Mouse (Mus musculus) lung, postnatal 4 days (tissue): Measurements from ENCODE around the gene Fgfr2.
A peak's percentile ranks its signal among the peaks of the same experiment; 100 is the strongest.

Experiments
- DNase-seq, 2 experiments: peaks; one replicate each; pipeline ENCODE4 v3.0.0; 2021

The Fgfr2 gene

DNA sequence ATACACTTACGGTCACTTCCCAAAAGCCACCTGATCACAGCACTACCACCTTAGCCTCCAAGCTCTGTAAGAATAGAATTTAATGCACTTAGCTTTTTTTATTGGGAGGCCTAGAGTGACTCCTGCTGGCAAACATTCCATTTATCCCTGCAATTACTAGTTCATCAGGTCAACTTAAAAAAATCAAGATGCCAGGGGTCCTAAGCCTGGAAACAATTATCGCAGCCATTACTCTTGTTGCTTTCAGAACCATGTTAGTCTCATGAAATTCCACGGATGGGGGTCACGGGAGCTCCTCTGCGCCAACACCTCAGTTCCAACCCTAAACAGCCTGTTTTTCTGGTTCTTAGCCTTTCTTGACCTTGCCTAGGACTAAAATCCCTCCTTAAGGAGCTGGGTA, 308.1 kb downstream of the Fgfr2 start:
- no peak for DNase-seq

DNA sequence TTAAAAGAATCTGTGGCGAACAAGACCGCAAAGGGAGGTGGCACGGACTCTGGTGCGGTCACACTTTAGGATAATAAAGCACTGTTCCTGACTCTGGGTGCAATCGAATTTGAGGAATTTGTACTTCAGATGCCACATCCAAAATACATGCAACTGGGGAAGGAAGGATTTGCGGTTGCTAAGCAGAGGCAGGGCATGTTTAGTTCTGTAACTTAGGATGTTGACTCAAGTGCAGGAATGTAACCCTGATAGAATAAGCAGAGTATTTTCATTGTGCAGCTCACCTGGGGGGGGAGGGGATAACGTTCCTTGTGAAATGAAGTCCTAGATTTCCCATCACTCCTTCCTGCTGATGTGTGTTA, 309.1 kb downstream of the Fgfr2 start:
- no peak for DNase-seq

DNA sequence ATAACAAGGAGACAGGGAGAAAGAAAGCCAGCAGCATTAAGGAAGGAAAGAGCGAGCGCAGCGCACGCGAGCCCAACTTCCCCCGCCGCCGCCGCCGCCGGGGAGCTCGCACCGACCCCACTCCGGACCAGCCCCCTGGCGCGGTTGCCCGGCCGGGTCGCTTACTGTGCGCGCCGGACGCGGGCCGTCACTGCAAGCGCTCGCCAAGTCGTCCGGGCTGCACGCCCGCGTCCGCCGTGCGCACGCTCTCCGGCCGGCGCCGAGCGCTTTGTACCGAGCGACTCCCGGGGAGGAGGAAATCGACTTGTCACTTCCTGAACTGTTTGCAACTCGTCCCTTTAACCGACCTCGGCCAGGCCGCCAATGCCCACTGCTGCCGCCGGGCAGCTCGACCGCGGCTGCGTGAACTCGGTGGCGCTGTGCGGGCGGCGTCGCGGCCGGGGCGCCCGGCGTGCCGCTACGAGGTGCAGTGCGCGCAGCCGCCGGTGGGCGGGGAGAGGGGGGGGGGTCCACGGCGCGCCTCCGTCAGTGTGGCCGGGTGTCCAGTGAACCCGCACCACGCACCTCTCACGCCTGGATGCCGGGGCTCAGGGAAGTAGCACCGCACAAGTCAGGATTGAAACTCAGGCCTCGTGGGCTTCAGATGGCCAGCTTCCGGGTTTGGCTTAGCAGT, 309.6 kb downstream of the Fgfr2 start, which contains the start of gene Fam53b:
Gene Fam53b (minus strand): TSS at position 471 of the 673 bp plus-strand sequence.
- peak; percentile 84 to 90 for DNase-seq

DNA sequence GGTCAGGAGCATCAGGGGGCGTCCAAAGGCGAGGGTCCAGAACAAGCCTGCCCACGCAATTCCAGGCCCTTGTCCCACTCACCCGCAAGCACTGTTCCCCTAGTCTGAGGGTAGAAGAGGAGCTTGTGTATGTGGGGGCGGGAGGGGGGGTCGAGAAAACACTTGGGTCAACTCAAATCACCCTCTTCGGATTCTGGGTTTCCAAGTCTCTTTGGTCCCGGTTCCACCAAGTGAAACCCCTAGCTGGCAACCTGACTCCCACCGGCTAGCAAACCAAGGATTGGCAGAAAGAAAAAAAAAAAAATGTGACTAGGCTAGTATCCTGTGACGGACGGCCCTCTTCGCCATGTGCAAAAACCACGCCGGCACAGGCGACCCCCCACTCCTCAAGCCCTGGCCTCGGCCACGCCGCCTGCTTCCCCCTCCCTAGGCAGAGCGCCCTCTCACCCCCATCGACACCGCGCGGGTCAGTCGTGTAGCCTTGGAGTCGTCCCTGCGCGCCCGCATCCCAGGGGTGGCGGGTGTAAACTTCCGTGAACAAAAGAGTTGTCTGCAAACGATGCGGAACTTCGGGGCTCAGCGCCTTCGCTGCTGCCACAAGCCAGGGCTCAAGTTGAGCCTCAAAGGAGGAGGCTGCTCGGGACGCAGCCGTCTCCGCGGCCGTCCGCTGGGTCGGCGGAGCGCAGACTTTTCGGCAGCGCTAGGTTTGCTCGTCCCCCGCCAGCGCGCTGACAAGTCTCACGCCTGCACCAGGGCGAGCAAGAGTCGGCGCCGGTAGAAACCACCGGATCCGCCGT, 310.3 kb downstream of the Fgfr2 start:
- DNase-seq = peak; percentile 72 to 75

DNA sequence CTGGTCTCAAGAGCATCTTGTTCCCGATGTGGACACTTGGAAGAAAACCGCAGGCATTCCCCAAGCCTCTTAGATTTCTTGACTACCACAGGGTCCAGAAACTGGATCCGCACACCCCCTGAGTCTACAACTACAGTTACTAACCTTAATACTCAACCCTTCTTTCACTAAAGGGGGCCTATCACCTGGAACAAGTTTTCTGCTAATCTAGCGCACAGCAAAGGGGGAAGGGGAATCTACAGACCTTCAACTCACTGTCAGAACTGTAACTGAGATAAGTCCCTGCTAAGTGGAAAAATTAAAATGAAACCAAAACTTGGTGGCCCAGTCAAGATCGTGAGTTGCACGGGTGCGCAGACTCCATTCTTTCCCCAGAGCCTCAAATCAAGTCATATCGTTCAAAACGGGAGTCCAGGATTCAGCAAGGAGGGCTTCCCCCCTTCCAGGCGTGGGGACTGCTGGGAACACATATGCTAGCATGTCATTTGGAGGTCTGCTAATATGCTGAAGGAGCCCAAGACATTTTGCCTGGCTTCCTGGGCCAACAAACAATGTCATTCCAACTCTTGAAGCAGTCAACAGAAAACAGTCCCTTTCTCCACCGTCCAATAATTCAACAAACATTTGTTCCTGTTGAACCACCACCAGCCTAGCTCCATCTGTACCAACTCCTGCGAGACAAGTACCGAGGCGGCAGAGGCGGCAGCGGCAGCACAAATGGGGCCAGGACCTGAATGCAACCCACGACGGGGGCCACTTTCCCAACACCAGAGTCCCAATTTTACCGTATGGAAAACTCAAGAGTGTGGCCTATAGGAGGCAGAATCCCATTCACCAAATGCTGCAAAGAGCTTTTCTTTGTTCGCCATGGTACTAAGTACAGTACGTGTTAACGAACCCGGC, 311.2 kb downstream of the Fgfr2 start:
- DNase-seq = no peak

DNA sequence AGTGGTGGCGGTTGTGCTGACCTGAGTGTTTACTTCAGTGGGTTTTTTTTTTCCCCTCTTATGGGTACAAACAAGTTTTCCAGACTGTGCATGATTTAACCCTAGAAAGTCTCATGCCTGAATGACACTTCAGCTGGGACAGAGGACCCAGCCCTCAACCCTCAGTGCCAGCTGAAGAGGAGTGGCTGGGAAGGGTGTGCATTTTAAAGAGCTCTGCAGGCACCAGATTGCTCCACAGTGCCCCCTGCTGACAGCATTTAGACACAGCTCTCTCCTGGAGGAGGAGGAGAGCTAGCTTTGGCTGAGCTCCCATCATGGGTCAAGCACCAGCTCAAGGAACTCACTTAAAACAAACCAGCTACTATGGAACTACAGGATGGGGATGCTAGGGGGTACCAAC, 312.3 kb downstream of the Fgfr2 start:
- peak; percentile 91 to 95 for DNase-seq

DNA sequence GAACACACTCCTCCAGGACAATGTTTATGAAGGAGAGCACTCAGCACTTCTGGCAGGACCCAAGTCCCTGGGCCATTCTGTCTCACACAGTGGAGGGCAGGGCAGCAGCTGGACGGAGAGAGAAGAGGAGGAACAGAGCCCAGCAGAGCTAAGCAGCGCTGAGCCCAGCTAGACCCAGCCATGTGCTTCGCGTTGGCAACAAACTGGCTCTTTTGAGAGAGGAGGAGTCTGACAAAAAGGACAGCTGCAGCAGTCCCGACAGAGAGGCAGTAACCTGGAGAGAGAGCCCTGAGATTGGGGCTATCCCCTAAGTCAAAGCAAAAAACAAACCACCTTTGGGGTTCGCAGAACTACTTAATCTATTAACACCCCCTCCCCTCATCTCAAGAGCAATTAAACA, 312.8 kb downstream of the Fgfr2 start:
- peak in 1 of 2 experiments; percentile 82 for DNase-seq

DNA sequence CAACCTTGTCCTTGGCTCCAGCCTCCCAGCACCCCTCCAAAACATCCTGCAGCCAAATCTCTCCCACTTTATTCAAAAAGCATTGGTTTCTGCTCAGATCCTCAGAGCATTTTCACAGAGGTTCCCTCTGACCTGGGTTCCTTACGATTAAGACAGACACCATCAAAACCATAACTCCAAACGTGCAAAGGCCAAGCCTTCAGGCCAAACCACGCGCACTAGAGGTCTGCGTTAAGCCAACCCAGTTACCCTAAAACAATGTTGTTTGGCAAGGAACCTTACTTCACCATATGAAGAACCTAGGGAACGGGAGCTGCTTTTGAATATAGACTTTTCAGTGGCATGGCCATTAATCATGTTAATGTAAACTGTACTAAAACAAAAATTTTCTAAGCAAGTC, 313.4 kb downstream of the Fgfr2 start:
- DNase-seq = peak in 1 of 2 experiments; percentile 4

DNA sequence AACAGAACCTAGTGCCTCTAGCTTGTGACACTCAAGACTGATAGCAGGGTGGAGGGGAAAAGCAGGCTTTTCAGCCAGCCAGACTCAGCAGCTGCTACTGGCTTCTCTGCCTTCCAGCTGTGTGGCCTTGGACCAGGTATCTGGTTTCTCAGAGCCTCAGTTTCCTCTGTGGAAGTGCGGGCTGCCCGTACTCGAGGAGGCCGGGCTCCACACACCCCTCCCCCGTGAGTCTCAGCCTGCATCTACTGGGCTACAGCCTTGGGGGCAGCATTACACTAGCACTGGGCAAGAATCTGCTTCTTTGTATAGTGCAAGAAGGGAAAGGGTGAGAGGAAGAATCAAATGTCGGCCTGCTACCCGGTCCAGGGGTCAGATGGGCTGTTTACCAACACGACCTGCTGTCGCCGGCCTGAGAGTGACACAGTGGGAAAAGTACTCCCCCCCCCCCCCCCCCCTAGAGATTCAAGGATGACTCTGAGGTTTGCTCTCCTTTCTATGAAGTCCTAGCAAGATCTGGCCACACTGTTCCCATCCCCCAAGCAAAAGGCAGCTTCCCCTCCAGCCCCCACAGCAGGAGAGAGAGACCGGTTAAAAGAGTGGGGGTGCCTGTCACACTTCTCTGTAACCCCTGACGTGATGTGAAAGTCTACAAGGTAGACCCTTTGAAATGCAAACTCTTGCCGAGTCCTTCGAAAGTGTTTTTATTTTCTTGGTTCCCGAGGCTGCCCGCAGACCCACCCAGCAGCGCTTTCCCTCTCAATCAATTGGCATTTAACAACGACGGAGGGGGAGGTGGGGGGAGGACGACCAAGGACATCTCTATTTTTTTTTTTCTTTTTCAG, 314.1 kb downstream of the Fgfr2 start:
- peak in 1 of 2 experiments; percentile 67 for DNase-seq

DNA sequence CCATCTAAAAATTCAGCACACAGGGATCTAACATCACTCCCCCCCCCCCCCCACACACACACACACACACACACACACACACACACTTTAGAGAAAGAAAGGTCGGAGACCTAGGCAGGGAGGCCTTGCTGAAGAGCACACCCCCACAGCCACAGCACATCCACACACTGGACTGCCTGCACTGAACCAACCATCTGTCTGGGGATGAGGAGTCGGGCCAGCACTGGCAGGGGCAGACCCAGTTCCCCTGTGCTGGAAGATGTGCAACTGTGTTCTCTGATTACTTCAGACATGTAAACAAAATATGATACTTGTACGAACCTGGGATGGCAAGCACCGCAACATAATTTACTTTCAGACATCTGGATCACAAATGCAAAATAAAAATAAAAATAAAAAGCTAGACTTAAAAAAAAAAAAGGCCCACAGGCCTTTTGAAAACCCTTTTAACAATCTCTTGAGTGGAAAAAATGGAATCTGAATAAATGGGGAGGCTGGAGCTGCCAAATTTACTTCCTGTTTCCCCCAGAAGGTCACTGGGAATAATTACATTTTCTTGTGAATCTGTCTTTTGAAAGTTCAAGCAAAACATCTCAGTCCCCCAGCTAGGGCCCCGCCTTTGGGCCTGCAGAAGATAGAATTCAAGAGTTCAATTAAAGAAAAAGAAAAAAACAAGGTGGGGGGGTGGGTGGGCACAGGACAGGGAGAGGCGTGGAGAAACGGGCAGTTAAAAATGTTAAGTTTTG, 314.9 kb downstream of the Fgfr2 start:
- no peak for DNase-seq

DNA sequence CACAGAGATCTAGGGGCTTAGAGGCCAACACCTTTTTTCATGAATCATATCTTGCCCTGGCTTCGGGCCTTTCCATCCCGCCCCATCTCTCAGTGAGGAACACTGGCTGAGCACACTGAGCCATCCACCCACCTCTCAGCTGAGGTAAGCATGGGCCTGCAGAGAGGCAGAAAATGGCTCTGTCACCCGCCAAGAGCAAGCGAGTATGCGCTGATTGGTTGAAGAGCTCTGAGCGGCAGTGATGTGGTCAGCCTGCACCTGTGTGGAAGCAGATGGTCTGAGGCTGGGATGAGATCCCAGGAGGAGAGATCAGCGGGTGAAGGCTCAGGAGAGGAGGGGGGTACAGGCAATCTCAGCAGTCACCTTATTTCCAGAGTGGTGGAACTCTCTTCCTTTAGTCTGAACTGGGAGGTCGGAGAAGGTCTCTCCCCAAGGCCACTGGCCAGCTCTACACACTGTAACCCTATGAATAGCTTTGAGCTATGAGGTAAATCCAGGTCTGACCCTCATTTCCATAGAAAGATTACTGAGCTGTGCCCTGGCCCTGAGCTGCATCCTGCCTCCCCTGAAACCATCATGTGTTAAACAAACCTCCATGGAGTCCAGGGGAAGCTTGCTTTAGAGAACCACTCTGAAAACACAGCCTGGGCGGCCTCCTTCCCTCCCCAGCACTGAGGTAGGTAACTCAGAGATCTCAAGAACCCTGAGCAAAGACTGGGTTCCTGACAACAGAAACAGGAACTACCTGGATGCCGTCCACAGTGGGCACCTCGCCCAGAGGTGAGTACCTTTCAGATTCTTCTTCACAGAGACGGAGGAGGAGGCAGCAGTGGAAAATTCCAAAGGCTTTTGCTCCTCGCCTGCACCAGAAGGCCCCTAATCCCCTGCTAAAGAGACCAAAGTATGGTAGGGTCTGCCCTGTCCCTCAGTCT, 316.0 kb downstream of the Fgfr2 start:
- DNase-seq = peak; percentile 82 to 90

DNA sequence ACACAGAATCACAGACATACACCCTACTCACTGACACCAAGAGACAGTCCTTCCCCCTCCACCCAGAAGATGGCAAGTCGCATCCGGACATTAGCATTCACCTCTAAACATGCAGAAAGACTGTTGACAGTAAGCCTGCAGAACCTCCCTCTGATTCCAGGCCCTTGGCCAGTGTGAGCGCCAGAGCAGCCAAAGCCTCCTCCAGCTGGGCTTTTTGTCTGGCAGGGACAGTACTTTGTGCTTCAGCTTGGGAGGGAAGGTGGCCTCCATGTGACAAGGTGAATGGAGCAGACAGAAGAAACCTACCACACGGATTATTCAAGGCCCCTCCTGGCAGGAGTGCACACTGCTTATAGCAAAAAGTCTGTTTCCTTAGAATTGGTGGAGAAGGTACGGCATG, 316.9 kb downstream of the Fgfr2 start:
- DNase-seq = no peak

DNA sequence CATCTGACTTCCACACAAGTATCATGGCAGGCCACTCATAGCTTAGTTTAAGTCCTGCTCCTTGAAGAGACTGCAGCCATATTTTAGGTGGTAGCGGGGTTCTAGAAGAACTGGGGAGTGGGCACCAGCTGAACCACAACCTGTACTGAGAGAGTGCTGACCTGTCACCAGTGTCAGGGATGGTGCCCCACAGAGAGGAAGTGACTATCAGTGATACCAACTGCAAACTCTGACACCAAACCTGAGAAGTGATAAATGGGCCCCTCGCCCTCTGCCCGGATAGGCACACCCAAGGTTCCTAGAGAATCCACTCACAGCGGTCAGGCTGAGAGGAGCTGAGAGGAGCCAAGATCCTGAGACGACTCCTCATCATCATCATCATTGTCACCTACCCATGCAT, 318.2 kb downstream of the Fgfr2 start:
- DNase-seq = no peak

DNA sequence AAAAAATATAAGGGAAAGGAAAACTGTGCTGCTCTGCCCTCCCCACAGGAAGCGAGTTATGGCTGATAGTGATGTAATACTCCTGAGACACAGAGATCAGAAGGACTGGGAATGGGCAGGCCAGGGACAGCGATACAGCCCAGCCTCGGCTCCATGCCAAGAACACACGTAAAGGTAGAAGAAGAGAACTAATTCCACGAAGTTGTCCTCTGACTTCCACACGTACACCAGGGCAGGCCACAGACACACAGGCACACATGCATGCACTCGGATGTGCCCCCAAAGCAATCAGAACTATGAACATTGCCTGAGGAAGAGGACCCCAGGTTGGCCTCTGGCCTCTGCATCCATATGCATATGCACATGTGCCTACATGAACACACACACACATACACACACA, 318.7 kb downstream of the Fgfr2 start:
- DNase-seq = peak in 1 of 2 experiments; percentile 25

DNA sequence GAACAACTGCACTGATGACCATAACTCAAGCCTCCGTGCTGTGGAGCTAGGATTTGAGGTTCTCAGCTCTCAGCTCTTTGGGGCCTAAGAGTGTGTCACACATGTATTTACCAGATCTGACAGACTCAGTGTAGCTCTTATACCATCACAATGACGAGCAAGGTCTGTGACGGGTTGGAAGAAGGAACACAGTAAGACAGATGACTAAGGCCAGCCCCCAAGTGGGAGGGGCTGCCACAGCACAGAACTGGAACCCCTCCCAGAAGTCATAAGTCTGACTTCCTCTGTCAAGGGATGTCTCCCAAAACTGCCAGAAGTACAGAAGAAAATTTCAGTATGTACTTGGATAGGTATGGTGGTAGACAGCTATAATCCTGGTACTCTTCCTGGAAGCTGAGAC, 319.2 kb downstream of the Fgfr2 start:
- DNase-seq = peak in 1 of 2 experiments; percentile 58

DNA sequence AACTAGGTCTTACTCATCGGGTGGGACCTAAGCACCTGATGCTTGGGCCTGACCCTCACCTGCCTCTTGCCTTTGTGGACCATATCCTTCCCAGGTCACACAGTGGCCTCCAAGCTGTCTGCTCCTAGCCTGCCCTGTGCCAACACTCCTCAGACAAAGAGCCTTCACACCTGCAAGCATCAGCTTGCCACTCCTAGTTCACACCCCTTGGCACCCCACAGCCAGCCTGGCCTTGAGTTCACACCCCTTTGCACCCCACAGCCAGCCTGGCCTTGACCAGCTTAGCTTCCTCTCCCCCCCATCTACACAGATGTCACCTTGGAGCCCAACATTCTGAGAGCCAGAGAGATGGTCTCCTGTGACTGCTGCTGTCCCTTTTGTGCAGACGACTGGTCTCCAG, 319.8 kb downstream of the Fgfr2 start:
- no peak for DNase-seq

DNA sequence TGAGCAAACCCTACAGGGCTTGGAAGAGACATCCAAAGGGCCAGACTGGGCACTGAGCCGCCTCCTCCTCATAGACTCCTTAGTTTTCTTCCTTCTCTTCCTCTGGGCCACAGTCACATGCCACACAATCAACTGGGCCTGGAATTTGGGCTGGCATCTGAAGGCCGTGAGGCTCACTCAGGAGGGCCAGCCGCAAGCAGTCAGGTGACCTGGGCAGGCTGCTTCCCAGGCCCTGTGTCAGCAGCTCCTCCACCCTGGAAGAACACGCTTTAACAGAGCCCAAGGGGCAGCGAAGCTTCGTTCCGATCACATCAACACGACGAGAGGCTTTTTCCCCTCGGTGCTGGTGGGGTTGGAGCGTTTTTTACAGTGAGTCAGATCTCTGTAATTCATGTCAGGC, 320.5 kb downstream of the Fgfr2 start:
- DNase-seq = peak; percentile 13 to 29

DNA sequence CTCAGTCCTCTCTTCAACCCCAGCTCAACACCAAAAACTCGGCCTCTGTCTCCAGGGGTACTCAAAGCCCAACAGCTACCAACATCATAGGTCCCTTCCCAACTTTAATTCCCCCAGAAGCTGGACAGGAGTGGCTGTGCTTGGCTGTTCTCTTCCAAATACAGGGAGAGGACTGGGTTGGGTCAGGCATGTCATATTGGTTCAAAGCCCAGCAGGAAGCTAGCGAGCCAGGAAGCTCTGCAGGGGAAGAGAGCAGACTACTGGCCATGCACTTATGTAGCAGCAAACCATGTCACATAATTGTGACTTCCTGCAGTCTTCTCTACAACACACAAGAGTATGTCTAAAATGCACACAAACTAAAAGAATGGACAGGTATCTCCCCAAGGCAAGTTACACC, 321.1 kb downstream of the Fgfr2 start:
- peak; percentile 15 to 29 for DNase-seq

DNA sequence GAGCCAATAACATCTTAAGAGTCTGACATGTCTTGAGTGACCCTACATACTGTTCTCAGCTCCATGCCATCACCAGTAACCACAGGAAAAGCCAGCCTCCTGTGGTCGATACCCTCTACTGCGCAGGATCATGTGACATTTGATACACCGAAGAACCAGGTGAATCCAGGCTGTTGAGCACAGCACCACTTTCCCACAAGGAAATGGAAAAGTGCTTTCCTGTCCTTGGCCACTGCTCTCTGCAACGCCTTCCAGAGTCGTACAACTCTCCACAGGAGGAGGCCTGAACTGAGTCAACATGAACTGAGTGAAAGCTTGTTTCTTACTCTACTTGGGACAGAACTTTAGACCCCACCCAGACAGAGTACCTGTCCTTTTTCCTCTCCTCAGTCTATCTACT, 321.6 kb downstream of the Fgfr2 start:
- DNase-seq = peak in 1 of 2 experiments; percentile 9

DNA sequence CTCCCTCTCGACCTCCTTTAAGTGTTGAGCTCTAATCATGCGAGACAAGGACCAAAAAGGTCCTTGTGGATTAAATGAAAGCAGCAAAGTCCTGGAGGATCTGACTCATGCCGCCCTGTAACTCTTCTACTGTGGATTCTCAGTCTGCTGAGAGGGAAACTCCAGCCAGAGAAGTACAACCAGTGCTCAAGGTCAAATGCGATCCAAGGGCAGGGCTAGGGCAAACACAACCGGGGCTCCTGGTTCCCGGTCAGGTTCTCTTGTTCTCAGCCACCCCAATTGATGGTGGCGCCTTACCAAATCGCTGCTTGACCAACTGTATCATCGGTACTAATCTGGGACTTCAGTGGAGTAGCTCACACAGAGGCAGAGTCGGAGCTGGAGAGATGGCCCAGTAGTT, 322.3 kb downstream of the Fgfr2 start:
- DNase-seq = peak; percentile 4 to 30
